Mouse (Mus musculus): ENCODE measurements around the gene Gm28048.

- TF ChIP-seq POLR2A (IDR thresholded peaks at IDR 0.05; ENCODE audit: borderline replicate concordance, low read depth, low read length) (no peak), CTCF (IDR thresholded peaks at IDR 0.05; ENCODE audit: low read depth, low read length) (no peak)
These were observed 128.3 kb downstream of the Gm28048 start for GRCm38 (mm10) chr11:22853477-22854157.
